Mouse (Mus musculus) gastrocnemius, postnatal 25 days (tissue): Measurements from ENCODE around the gene Prdx1. TPM values are rescaled to one million over a fixed set of nuclear protein-coding genes. Genes with fewer than 3 reads are reported as not detected.

ENCODE experiments used
- DNase-seq: peaks from one replicate; pipeline ENCODE4 v3.0.0; 2022
- total RNA-seq, 2 experiments: library from RNA; stranded (reverse); gene quantifications; 1 replicate in 1 of 2; 2 replicates in 1 of 2; pipeline ENCODE4 v1.2.3; 2021

The Prdx1 gene
- total RNA-seq, 2 experiments from 2014 or later: 229 to 254 TPM

DNA sequence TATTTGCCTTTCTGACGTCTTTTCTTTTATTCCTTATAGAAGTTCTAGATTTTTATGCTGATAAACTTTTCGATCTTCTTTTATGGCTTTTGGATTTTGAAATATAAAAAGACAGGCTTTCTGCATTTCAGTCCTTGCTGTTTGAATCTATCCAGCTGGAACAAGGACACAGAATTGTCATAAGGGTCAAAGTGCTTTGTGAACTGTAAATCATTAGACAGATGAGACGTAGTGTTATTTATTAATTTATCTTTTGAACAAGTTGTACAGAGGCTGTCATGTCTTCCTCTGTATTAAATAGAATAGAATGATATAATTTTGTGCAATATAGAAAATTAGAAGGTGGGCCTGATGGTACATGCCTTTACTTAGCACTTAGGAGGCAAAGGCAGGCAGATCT is 42.1 kb downstream of the Prdx1 start:
- DNase-seq: no peak

- no peak for DNase-seq
These were observed 44.2 kb downstream of the Prdx1 start for GRCm38 (mm10) chr4:116729532-116729931.

GRCm38 (mm10) chr4:116731077-116731476 is 45.7 kb downstream of the Prdx1 start:
- no peak for DNase-seq

- DNase-seq: no peak
These were observed 47.0 kb downstream of the Prdx1 start for GRCm38 (mm10) chr4:116732355-116732754.

DNA sequence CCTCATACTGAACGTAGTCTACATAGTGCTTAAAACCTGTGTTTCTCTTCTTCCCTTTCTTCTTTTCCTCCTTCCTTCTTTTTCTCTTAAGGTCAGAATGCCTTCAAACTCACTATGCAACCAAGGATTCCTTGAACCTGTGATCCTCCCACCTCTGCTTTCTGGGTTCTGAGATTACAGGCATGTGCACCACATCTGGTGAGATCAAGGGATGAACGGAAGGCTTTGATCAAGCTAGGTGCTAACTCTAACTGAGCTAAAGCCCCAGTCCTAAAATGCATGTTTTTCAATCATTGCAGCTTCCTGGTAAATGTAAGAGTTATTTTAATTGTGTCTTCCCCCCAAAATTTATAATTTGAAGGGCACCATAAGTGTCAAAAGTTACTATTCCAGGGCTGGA is 49.7 kb downstream of the Prdx1 start:
- DNase-seq: no peak

DNA sequence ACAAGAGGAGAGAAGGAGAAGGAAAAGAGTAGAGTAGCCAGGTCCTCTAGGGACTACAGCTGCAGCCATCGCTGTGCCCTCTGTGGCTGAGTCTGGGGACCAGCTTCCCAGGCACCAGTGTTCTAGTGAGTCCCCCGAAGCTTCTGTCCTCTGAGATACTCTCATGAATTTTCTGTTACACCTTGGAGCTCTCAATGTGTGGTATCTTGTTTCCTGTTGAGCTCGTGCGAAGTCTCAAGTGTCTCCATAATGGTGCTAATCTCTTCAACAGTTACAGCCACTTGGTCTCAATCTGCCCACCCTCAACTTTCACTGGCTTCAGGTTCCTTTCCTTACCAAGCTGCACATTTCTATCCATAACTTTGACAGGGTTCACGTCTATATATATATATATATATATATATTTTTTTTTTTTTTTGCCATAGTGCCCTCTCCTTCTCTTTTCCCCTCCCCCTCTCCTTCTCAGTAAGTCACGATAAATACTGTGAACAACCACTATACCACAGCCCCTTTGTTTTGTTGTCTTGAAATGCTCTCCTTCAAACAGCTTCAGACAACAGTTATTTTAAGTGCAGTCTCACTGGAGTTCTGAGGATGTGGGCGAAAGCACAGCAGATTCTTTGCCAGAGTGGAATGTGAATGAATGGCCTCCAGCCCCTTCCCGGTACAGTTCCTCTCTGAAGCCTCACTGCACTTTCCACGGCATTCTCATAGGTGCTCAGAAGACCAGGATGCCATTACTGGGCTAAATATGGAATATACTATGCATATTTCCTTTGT is 53.8 kb downstream of the Prdx1 start:
- no peak for DNase-seq

DNA sequence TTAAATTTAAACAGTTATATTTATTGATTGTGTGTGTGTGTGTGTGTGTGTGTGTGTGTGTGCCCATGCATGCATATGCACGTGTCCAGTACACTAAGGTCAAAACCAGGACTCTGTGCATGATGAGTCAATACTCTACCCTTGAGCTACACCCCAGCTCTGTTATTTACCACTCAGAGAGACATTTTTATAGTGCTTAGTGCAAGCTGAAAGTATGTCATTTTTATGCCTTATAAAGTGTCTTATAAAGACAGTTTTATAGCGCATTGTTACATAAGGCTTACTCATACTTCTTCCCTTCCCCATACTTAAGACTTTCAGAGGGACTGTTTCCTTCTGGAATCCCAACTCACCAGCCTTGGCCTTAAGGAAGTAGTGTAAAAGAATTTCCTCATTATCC is 64.4 kb downstream of the Prdx1 start:
- DNase-seq: no peak

Other genes starting within 250 kb of the Prdx1 start
- 10 to 100 TPM; 76.6 to 83.8 TPM for gene Mast2, start 221.4 kb upstream of the Prdx1 start, total RNA-seq
- gene Ipp, start 178.0 kb upstream of the Prdx1 start, total RNA-seq: 10 to 100 TPM; 11.0 to 14.6 TPM
- gene Tmem69, start 129.6 kb upstream of the Prdx1 start, total RNA-seq: 10 to 100 TPM; 14.1 to 18.7 TPM
- 10 to 100 TPM; 28.0 to 28.3 TPM for gene Gpbp1l1, start 127.9 kb upstream of the Prdx1 start, total RNA-seq
- gene Ccdc17, start 88.9 kb upstream of the Prdx1 start, total RNA-seq: 1 to 10 TPM; 1.4 to 1.8 TPM
- 10 to 100 TPM; 12.4 to 12.8 TPM for gene Nasp, start 57.6 kb upstream of the Prdx1 start, total RNA-seq
- gene Akr1a1, start 33.9 kb upstream of the Prdx1 start, total RNA-seq: 100 to 1,000 TPM; 175 to 184 TPM
- 10 to 100 TPM; 29.1 to 33.9 TPM for gene Mmachc, start 22.9 kb downstream of the Prdx1 start, total RNA-seq
- 1 to 10 TPM; 2.6 to 3.5 TPM for gene Ccdc163, start 23.0 kb downstream of the Prdx1 start, total RNA-seq
- 1 to 10 TPM; 1.3 to 1.5 TPM for gene Tesk2, start 35.4 kb downstream of the Prdx1 start, total RNA-seq
- gene Toe1, start 122.1 kb downstream of the Prdx1 start, total RNA-seq: 1 to 10 TPM; 3.8 to 4.4 TPM
- 1 to 10 TPM; 1.0 to 1.5 TPM for gene Mutyh, start 122.2 kb downstream of the Prdx1 start, total RNA-seq
- gene Hpdl, start 136.2 kb downstream of the Prdx1 start, total RNA-seq: 1 to 10 TPM; 2.0 to 2.3 TPM
- under 1 TPM; 0.11 to 0.13 TPM for gene Zswim5, start 191.8 kb downstream of the Prdx1 start, total RNA-seq